Mouse (Mus musculus) midbrain, embryonic 12.5 days (tissue): Measurements from ENCODE around the gene Bcl7c. TPM values are rescaled to one million over a fixed set of nuclear protein-coding genes. Genes with fewer than 3 reads are reported as not detected.

Source experiments
- microRNA counts: library from miRNA; unstranded; fragments of <30 nt; microRNA quantifications from one replicate; lab custom pipeline; 2017
- microRNA-seq: library from miRNA; unstranded; fragments of <30 nt; microRNA quantifications from one replicate; pipeline ENCODE4, GENCODE M21; 2017
- polyA plus RNA-seq: library from polyadenylated mRNA; unstranded; fragments of >200 nt; fragmentation: Nextera tagmentation; extraction: Ambion mirVana; gene quantifications from 2 replicates; pipeline ENCODE4 v1.2.1, GENCODE M21; 2016

Gene Bcl7c
- polyA plus RNA-seq, 1 experiment from 2014 or later = 79.2 TPM

MicroRNAs within 50 kb of the gene (microRNA counts, 519-probe panel; counts per million panel counts)
- microRNA mmu-miR-762 (lab: Ali Mortazavi, UCI) = not detected

Small RNA genes lying within 50 kb of the gene (microRNA-seq; reads per million reads assigned to microRNA genes)
- gene Mir762 = not detected

Other genes starting within 250 kb of the Bcl7c start
- 63.1 and 69.2 TPM in 2 replicates for gene Prr14, start 249.3 kb downstream of the Bcl7c start, polyA plus RNA-seq
- gene Fbrs, start 229.7 kb downstream of the Bcl7c start, polyA plus RNA-seq = 13.9 and 14.2 TPM in 2 replicates
- 94.6 and 98.3 TPM in 2 replicates for gene Srcap, start 196.9 kb downstream of the Bcl7c start, polyA plus RNA-seq
- 19.4 and 20.1 TPM in 2 replicates for gene Gm42715, start 189.3 kb downstream of the Bcl7c start, polyA plus RNA-seq
- gene Tmem265, start 147.5 kb downstream of the Bcl7c start, polyA plus RNA-seq = 3.5 and 6.3 TPM in 2 replicates
- gene Phkg2, start 135.6 kb downstream of the Bcl7c start, polyA plus RNA-seq = 53.6 and 54.1 TPM in 2 replicates
- gene Ccdc189, start 120.3 kb downstream of the Bcl7c start, polyA plus RNA-seq = 11.9 and 16.1 TPM in 2 replicates
- gene Rnf40, start 120.2 kb downstream of the Bcl7c start, polyA plus RNA-seq = 68.6 and 71.1 TPM in 2 replicates
- gene Zfp629, start 93.1 kb downstream of the Bcl7c start, polyA plus RNA-seq = 39.9 and 42.8 TPM in 2 replicates
- gene Ctf1, start 3.8 kb upstream of the Bcl7c start, polyA plus RNA-seq = 5.5 and 5.8 TPM in 2 replicates
- gene Ctf2, start 23.2 kb upstream of the Bcl7c start, polyA plus RNA-seq = 0.13 and 0.21 TPM in 2 replicates
- gene Fbxl19, start 35.6 kb upstream of the Bcl7c start, polyA plus RNA-seq = 10.7 and 11.1 TPM in 2 replicates
- 6.2 and 8.1 TPM in 2 replicates for gene Orai3, start 60.9 kb upstream of the Bcl7c start, polyA plus RNA-seq
- 22.9 and 23.7 TPM in 2 replicates for gene Setd1a, start 67.7 kb upstream of the Bcl7c start, polyA plus RNA-seq
- not detected in 2 replicates for gene Gm49388, start 76.7 kb upstream of the Bcl7c start, polyA plus RNA-seq
- gene Hsd3b7, start 91.7 kb upstream of the Bcl7c start, polyA plus RNA-seq = 8.1 and 8.3 TPM in 2 replicates
- 20.1 and 21.5 TPM in 2 replicates for gene Stx4a, start 115.4 kb upstream of the Bcl7c start, polyA plus RNA-seq
- gene Stx1b, start 115.6 kb upstream of the Bcl7c start, polyA plus RNA-seq = 16.3 and 19.9 TPM in 2 replicates
- 22.5 and 24.6 TPM in 2 replicates for gene Zfp646, start 167.3 kb upstream of the Bcl7c start, polyA plus RNA-seq
- 39.0 and 39.2 TPM in 2 replicates for gene Zfp668, start 167.9 kb upstream of the Bcl7c start, polyA plus RNA-seq
- 0.77 and 0.79 TPM in 2 replicates for gene Prss53, start 182.0 kb upstream of the Bcl7c start, polyA plus RNA-seq
- gene Gm21974, start 186.5 kb upstream of the Bcl7c start, polyA plus RNA-seq = not detected in 2 replicates
- gene Vkorc1, start 186.7 kb upstream of the Bcl7c start, polyA plus RNA-seq = 42.7 and 54.4 TPM in 2 replicates
- 83.7 and 85.5 TPM in 2 replicates for gene Bckdk, start 195.1 kb upstream of the Bcl7c start, polyA plus RNA-seq
- 54.4 and 55.2 TPM in 2 replicates for gene Kat8, start 203.6 kb upstream of the Bcl7c start, polyA plus RNA-seq
- 0.43 and 1.3 TPM in 2 replicates for gene Prss8, start 221.2 kb upstream of the Bcl7c start, polyA plus RNA-seq
- gene Prss36, start 237.8 kb upstream of the Bcl7c start, polyA plus RNA-seq = 9.3 and 10.4 TPM in 2 replicates